Mouse (Mus musculus): ENCODE measurements around the gene Wbp11. TPM values are rescaled to one million over a fixed set of nuclear protein-coding genes. Genes with fewer than 3 reads are reported as not detected.

Gene Wbp11
- polyA plus RNA-seq, 1 experiment: 31.3 TPM

GRCm38 (mm10) chr6:136781377-136781986 is 46.6 kb downstream of the Wbp11 start, which contains the start of gene Gucy2c:
TSS of gene Gucy2c (minus strand) at chr6:136781765.
- WGBS: 79% methylated on average over 20 of the region's 20 CpGs
- no peak for DNase-seq
- Histone ChIP-seq H3K4me3 (replicated peaks; ENCODE audit: extremely low read depth, low read depth, low read length) (no peak within 1 kb of the TSS), H3K4me1 (ENCODE audit: control insufficient read depth, insufficient read depth, low read length) (no peaks in the 10 kb centered on the region)
- no peak for TF ChIP-seq CTCF (IDR thresholded peaks at IDR 0.05; ENCODE audit: insufficient read depth, low read length)
- TF ChIP-seq POLR2A (IDR thresholded peaks at IDR 0.05; ENCODE audit: borderline replicate concordance, extremely low read depth, low read depth, low read length): no peak

DNA sequence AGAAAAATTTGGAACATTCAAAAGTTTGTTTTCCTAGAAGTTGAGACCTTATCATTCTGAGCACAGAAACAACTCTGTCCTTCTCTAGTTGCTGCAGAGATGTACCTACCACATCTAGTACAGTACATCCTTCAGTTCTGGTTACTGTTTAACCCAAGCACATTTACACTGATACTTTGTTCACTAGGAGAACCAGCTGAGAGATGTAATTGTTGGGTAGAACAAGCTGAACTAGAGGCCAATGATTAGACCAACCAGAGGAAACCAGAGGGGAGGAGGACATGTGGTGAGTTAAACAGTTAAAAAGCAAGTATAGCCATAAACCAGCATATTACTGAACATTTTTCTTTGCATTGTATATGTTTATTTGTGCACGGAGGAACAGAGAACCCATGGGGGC is 51.6 kb downstream of the Wbp11 start:
- Histone ChIP-seq H3K4me1 (ENCODE audit: control insufficient read depth, insufficient read depth, low read length) (no peaks in the 10 kb centered on the region), H3K4me3 (replicated peaks; ENCODE audit: extremely low read depth, low read depth, low read length) (no peak overlapping the region)
- no peak for TF ChIP-seq POLR2A (IDR thresholded peaks at IDR 0.05; ENCODE audit: borderline replicate concordance, extremely low read depth, low read depth, low read length)
- no peak for TF ChIP-seq CTCF (IDR thresholded peaks at IDR 0.05; ENCODE audit: insufficient read depth, low read length)
- WGBS: 81% methylated on average over 1 of the region's 1 CpGs
- no peak for DNase-seq

GRCm38 (mm10) chr6:136769859-136770258 is 58.2 kb downstream of the Wbp11 start:
- H3K4me1 ChIP-seq (ENCODE audit: control insufficient read depth, insufficient read depth, low read length): no peaks in the 10 kb centered on the region; the same call in 1 of the 2 replicates
- 65% methylated on average over 7 of the region's 7 CpGs for WGBS
- no peak for TF ChIP-seq CTCF (IDR thresholded peaks at IDR 0.05; ENCODE audit: insufficient read depth, low read length)
- TF ChIP-seq POLR2A (IDR thresholded peaks at IDR 0.05; ENCODE audit: borderline replicate concordance, extremely low read depth, low read depth, low read length): no peak
- no peak overlapping the region for H3K4me3 ChIP-seq (replicated peaks; ENCODE audit: extremely low read depth, low read depth, low read length)
- DNase-seq: no peak

GRCm38 (mm10) chr6:136769143-136769542 is 58.9 kb downstream of the Wbp11 start:
- TF ChIP-seq POLR2A (IDR thresholded peaks at IDR 0.05; ENCODE audit: borderline replicate concordance, extremely low read depth, low read depth, low read length) (no peak), CTCF (IDR thresholded peaks at IDR 0.05; ENCODE audit: insufficient read depth, low read length) (no peak)
- Histone ChIP-seq H3K4me1 (ENCODE audit: control insufficient read depth, insufficient read depth, low read length) (no peaks in the 10 kb centered on the region; the same call in 1 of the 2 replicates), H3K4me3 (replicated peaks; ENCODE audit: extremely low read depth, low read depth, low read length) (no peak overlapping the region)
- WGBS: 64% methylated on average over 8 of the region's 8 CpGs
- DNase-seq: no peak

DNA sequence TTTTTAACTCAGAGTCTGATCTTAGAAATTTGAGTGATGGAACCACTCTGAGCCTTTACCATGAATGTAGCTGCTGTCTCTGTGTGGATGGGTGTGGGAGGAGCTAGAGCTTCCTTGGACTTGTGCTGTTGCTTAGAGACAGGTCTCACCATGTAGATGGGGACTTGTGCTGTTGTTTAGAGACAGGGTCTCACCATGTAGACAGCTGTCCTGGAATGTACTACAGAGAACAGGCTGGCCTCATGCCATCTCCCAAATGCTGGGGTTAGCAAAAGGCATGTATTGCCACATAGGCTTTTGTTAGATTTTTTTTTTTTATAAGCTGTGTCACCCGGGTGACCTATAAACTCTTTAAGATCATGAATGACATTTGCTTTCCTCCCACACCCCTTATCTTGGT is 64.1 kb downstream of the Wbp11 start:
- no peaks in the 10 kb centered on the region for H3K4me1 ChIP-seq (ENCODE audit: control insufficient read depth, insufficient read depth, low read length)
- no peak for DNase-seq
- no peak overlapping the region for H3K4me3 ChIP-seq (replicated peaks; ENCODE audit: extremely low read depth, low read depth, low read length)
- 5% methylated on average over 1 of the region's 1 CpGs for WGBS
- TF ChIP-seq CTCF (IDR thresholded peaks at IDR 0.05; ENCODE audit: insufficient read depth, low read length) (no peak), POLR2A (IDR thresholded peaks at IDR 0.05; ENCODE audit: borderline replicate concordance, extremely low read depth, low read depth, low read length) (no peak)

Other genes starting within 250 kb of the Wbp11 start
- gene Plbd1, start 166.3 kb downstream of the Wbp11 start, polyA plus RNA-seq (2012; rRNA removed): 24.8 and 25.8 TPM in 2 replicates
- gene Gucy2c, start 46.5 kb downstream of the Wbp11 start, polyA plus RNA-seq (2012; rRNA removed): 0.04 and 0.27 TPM in 2 replicates
- gene Hist4h4, start 23.8 kb downstream of the Wbp11 start, polyA plus RNA-seq (2012; rRNA removed): 0.65 and 1.1 TPM in 2 replicates
- 242 and 409 TPM in 2 replicates for gene H2afj, start 20.0 kb downstream of the Wbp11 start, polyA plus RNA-seq (2012; rRNA removed)
- 0.57 and 1.0 TPM in 2 replicates for gene BC049715, start 607 bp downstream of the Wbp11 start, polyA plus RNA-seq (2012; rRNA removed)
- 0.05 TPM in 1 of 2 replicates, not detected in the other for gene Smco3, start 7.2 kb upstream of the Wbp11 start, polyA plus RNA-seq (2012; rRNA removed)
- 10.3 TPM in 2 replicates for gene Art4, start 29.5 kb upstream of the Wbp11 start, polyA plus RNA-seq (2012; rRNA removed)
- 3,073 and 5,313 TPM in 2 replicates for gene Mgp, start 47.6 kb upstream of the Wbp11 start, polyA plus RNA-seq (2012; rRNA removed)
- gene Erp27, start 93.9 kb upstream of the Wbp11 start, polyA plus RNA-seq (2012; rRNA removed): 0.26 TPM in 1 of 2 replicates, not detected in the other
- gene Pde6h, start 95.6 kb upstream of the Wbp11 start, polyA plus RNA-seq (2012; rRNA removed): 0.02 and 0.20 TPM in 2 replicates
- gene Arhgdib, start 113.7 kb upstream of the Wbp11 start, polyA plus RNA-seq (2012; rRNA removed): 55.5 and 82.9 TPM in 2 replicates